Mouse (Mus musculus): ENCODE measurements around the gene Muc3a. TPM values are rescaled to one million over a fixed set of nuclear protein-coding genes. Genes with fewer than 3 reads are reported as not detected.

Gene Muc3a
- 1 to 10 TPM; 1.5 to 1.9 TPM for polyA plus RNA-seq (2017; shearing (Covaris generic))

DNA sequence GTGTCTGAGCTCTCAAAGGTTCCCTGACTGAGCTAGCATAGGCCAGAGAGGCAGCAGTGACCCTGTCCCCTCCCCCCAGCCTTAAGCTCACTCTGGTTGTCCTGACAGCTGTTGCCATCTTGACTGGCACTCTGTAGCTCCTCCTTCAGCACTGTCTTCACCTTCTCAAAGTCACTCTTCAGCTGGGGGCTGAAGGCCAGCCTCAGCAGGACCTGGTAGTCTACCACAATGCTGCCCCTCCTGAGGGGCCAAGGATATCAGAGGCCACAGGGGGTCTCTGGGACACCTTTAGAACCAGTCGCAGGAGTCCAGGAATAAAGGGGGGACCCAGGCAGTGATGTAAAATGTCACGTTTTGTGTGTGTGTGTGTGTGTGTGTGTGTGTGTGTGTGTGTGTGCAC lies at the start of gene Muc3a:
Gene Muc3a, minus strand, starts transcription at position 101 of the 400 bp plus-strand sequence.

Other genes with a start within 250 kb of the Muc3a start
- not detected for gene Cldn15, start 245.8 kb downstream of the Muc3a start, polyA plus RNA-seq (2017; shearing (Covaris generic))
- 10 to 100 TPM in 1 of 2 experiments, 1 to 10 TPM in 1; 9.8 to 16.2 TPM for gene Plod3, start 225.4 kb downstream of the Muc3a start, polyA plus RNA-seq (2017; shearing (Covaris generic))
- gene Znhit1, start 224.4 kb downstream of the Muc3a start, polyA plus RNA-seq (2017; shearing (Covaris generic)) = 10 to 100 TPM; 41.9 to 59.2 TPM
- gene Vgf, start 186.0 kb downstream of the Muc3a start, polyA plus RNA-seq (2017; shearing (Covaris generic)) = not detected
- gene Ap1s1, start 166.3 kb downstream of the Muc3a start, polyA plus RNA-seq (2017; shearing (Covaris generic)) = 10 to 100 TPM; 71.3 to 86.8 TPM
- 1 to 10 TPM in 1 of 2 experiments, under 1 TPM in 1; 0.14 to 1.6 TPM for gene Serpine1, start 140.1 kb downstream of the Muc3a start, polyA plus RNA-seq (2017; shearing (Covaris generic))
- gene Trim56, start 96.2 kb downstream of the Muc3a start, polyA plus RNA-seq (2017; shearing (Covaris generic)) = 10 to 100 TPM; 11.7 to 16.4 TPM
- gene Muc3, start 63.1 kb downstream of the Muc3a start, polyA plus RNA-seq (2017; shearing (Covaris generic)) = under 1 TPM in 1 of 2 experiments, not detected in 1; 0.93 TPM
- under 1 TPM; 0.13 to 0.20 TPM for gene Ache, start 75.1 kb upstream of the Muc3a start, polyA plus RNA-seq (2017; shearing (Covaris generic))
- 1 to 10 TPM in 1 of 2 experiments, under 1 TPM in 1; 0.55 to 2.6 TPM for gene Ufsp1, start 82.2 kb upstream of the Muc3a start, polyA plus RNA-seq (2017; shearing (Covaris generic))
- gene Srrt, start 95.3 kb upstream of the Muc3a start, polyA plus RNA-seq (2017; shearing (Covaris generic)) = 100 to 1,000 TPM; 111 to 126 TPM
- gene Trip6, start 102.0 kb upstream of the Muc3a start, polyA plus RNA-seq (2017; shearing (Covaris generic)) = 1 to 10 TPM; 4.1 to 5.2 TPM
- 10 to 100 TPM; 19.0 to 24.9 TPM for gene Slc12a9, start 121.2 kb upstream of the Muc3a start, polyA plus RNA-seq (2017; shearing (Covaris generic))
- under 1 TPM; 0.14 to 0.64 TPM for gene Ephb4, start 137.7 kb upstream of the Muc3a start, polyA plus RNA-seq (2017; shearing (Covaris generic))

All from inflammation-experienced regulatory T-cells (primary cell).